Mouse (Mus musculus) gastrocnemius, postnatal 36 days (tissue): ENCODE data around the gene Wbp4. TPM values are rescaled to one million over a fixed set of nuclear protein-coding genes. Genes with fewer than 3 reads are reported as not detected.

Experiments used
- total RNA-seq, 2 experiments: library from RNA; stranded (reverse); gene quantifications; 2 replicates each; pipeline ENCODE4 v1.2.3; 2021

The Wbp4 gene
- total RNA-seq, 2 experiments from 2014 or later, result 16.0 to 19.9 TPM

Other genes with a start within 250 kb of the Wbp4 start
- not detected for gene Zfp957, start 234.2 kb downstream of the Wbp4 start, total RNA-seq
- 10 to 100 TPM; 36.2 to 47.3 TPM for gene Rgcc, start 179.9 kb downstream of the Wbp4 start, total RNA-seq
- gene Naa16, start 90.7 kb downstream of the Wbp4 start, total RNA-seq, result 10 to 100 TPM; 21.7 to 22.1 TPM
- gene Mtrf1, start 83.7 kb downstream of the Wbp4 start, total RNA-seq, result 1 to 10 TPM; 8.0 to 8.3 TPM
- 1 to 10 TPM; 4.3 to 6.2 TPM for gene Kbtbd7, start 55.0 kb downstream of the Wbp4 start, total RNA-seq
- gene Kbtbd6, start 29.7 kb downstream of the Wbp4 start, total RNA-seq, result under 1 TPM in 1 of 2 experiments, not detected in 1; 0.15 TPM
- gene Elf1, start 326 bp downstream of the Wbp4 start, total RNA-seq, result 1 to 10 TPM; 4.8 to 4.9 TPM
- gene Sugt1, start 106.2 kb upstream of the Wbp4 start, total RNA-seq, result 10 to 100 TPM; 68.2 to 95.4 TPM
- under 1 TPM; 0.17 to 0.66 TPM for gene Cnmd, start 180.7 kb upstream of the Wbp4 start, total RNA-seq